Mouse (Mus musculus) liver, embryonic 13.5 days (tissue): Measurements from ENCODE around the gene Zzz3. TPM values are rescaled to one million over a fixed set of nuclear protein-coding genes. Genes with fewer than 3 reads are reported as not detected.

Experiments used
- ATAC-seq: fragments of 200-750 bp; cut with Nextera tagmentation; 2 replicates; pipeline ENCODE4 v1.8.0; 2017; ENCODE audit warnings: low read depth, mild to moderate bottlenecking, moderate number of reproducible peaks, moderate library complexity
- DNase-seq: peaks from one replicate; pipeline ENCODE4 v3.0.0; 2022
- H3K27ac ChIP-seq: fragments of 300-500 bp; sonication (generic); 2 replicates; pipeline ENCODE4 v1.5.1; 2015; ENCODE audit warnings: moderate library complexity, mild to moderate bottlenecking, inconsistent platforms
- H3K27me3 ChIP-seq: fragments of 300-500 bp; sonication (generic); 2 replicates; pipeline ENCODE4 v1.6.1; 2015; ENCODE audit warnings: mild to moderate bottlenecking, inconsistent platforms
- H3K36me3 ChIP-seq: fragments of 300-500 bp; sonication (generic); 2 replicates; pipeline ENCODE4 v1.6.1; 2015; ENCODE audit warnings: mild to moderate bottlenecking, inconsistent platforms
- H3K4me1 ChIP-seq: fragments of 300-500 bp; sonication (generic); replicated peaks from 2 replicates; pipeline ENCODE4 v1.6.1; 2015; ENCODE audit warnings: inconsistent platforms
- H3K4me2 ChIP-seq: fragments of 300-500 bp; sonication (generic); 2 replicates; pipeline ENCODE4 v1.6.1; 2015; ENCODE audit warnings: inconsistent platforms, mild to moderate bottlenecking, moderate library complexity
- H3K4me3 ChIP-seq: fragments of 300-500 bp; sonication (generic); replicated peaks from 2 replicates; pipeline ENCODE4 v1.5.1; 2015; ENCODE audit warnings: mild to moderate bottlenecking, inconsistent platforms
- H3K9ac ChIP-seq: fragments of 300-500 bp; sonication (generic); 2 replicates; pipeline ENCODE4 v1.6.1; 2015; ENCODE audit warnings: mild to moderate bottlenecking, inconsistent platforms
- H3K9me3 ChIP-seq: fragments of 300-500 bp; sonication (generic); replicated peaks from 2 replicates; pipeline ENCODE4 v1.6.1; 2016; ENCODE audit warnings: inconsistent platforms
- WGBS: fragments of 180-500 bp; shearing (Covaris S2); methylation state at CpG from one replicate; pipeline ENCODE4 v1.1.7; 2015; ENCODE audit not compliant: insufficient replicate concordance; 5-methylcytosine and 5-hydroxymethylcytosine counted together
- polyA plus RNA-seq: library from polyadenylated mRNA; unstranded; fragments of >200 nt; fragmentation: Nextera tagmentation; extraction: Ambion mirVana; gene quantifications from 2 replicates; pipeline ENCODE4 v1.2.1, GENCODE M21; 2015

Gene Zzz3
- polyA plus RNA-seq, 1 experiment from 2014 or later, result 16.3 TPM

- H3K4me1 ChIP-seq, result peaks cover 94% of the 10 kb centered on the region
- ATAC-seq (no peak), DNase-seq (no peak)
Observed at GRCm38 (mm10) chr3:152401964-152402670, 6.8 kb downstream of the Zzz3 start.

DNA sequence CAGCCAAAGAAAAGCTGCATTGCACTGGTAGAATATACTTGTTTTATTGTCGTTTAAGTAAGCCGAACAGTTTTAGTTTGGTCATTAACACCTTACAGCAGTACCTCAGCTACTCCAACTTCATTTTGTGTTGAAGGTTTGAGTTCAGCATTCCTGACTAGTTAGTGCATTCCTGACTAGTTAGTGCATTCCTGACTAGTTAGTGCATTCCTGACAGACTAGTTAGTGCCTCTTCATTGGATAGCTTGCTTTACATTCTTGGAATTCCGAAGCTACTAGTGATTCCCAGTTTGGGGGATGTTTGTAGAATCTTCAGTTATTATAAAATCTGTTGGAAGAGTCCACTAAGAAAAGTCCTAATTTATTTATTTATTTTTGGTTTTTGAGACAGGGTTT is 7.4 kb downstream of the Zzz3 start:
- Histone ChIP-seq H3K27ac (no peak overlapping the region), H3K9me3 (no peaks in the 10 kb centered on the region), H3K27me3 (no peaks in the 10 kb centered on the region), H3K4me1 (peaks cover 94% of the 10 kb centered on the region), H3K9ac (no peak overlapping the region), H3K4me2 (no peak overlapping the region), H3K4me3 (no peak overlapping the region), H3K36me3 (peaks cover 4% of the 10 kb centered on the region)
- DNase-seq, result no peak
- WGBS, result 85% methylated on average over 3 of the region's 3 CpGs
- no peak for ATAC-seq

More at GRCm38 (mm10) chr3:152401964-152402670, 6.8 kb downstream of the Zzz3 start:
- Histone ChIP-seq H3K4me3 (no peak overlapping the region), H3K9me3 (no peaks in the 10 kb centered on the region), H3K4me2 (no peak overlapping the region), H3K36me3 (peaks cover 4% of the 10 kb centered on the region), H3K27ac (no peak overlapping the region), H3K9ac (no peak overlapping the region), H3K27me3 (no peaks in the 10 kb centered on the region)
- WGBS, result 66% methylated on average over 7 of the region's 7 CpGs

GRCm38 (mm10) chr3:152403827-152404226 is 8.6 kb downstream of the Zzz3 start:
- Histone ChIP-seq H3K4me2 (no peak overlapping the region), H3K9ac (no peak overlapping the region), H3K27me3 (no peaks in the 10 kb centered on the region), H3K9me3 (no peaks in the 10 kb centered on the region), H3K4me3 (no peak overlapping the region), H3K4me1 (peaks cover 90% of the 10 kb centered on the region), H3K36me3 (peaks cover 4% of the 10 kb centered on the region), H3K27ac (0 out of 2 replicates have a peak overlapping the region, but pooled peaks have one; percentile 3)
- DNase-seq (no peak), ATAC-seq (no peak)
- 55% methylated on average over 2 of the region's 2 CpGs for WGBS

DNA sequence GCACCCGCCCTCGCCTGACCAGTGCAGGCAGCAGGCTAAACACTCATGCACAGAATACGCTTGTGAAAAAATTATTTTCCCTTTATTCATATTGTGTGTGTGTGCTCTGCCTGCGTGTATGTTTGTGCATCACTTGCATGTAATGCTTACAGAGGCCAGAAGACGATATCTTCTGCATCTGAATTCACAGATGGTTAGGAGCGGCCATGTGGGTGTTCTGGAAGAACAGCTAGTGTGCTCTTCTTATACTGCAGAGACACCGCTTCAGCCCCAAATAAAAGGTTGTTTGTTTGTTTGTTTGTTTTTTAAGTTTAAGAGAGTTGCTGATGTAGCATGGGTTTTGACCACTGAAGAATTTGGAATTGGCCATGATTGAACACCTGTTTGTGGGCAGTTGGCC is 10.1 kb downstream of the Zzz3 start:
- ATAC-seq (no peak), DNase-seq (no peak)
- no peaks in the 10 kb centered on the region for H3K27me3 ChIP-seq
- WGBS, result 48% methylated on average over 7 of the region's 7 CpGs
- H3K4me2 ChIP-seq, result peak overlapping the region; percentile 17; the same call in 1 of the 2 replicates
- H3K9ac ChIP-seq, result no peak overlapping the region; the same call in 1 of the 2 replicates
- H3K4me1 ChIP-seq, result peaks cover 90% of the 10 kb centered on the region
- no peaks in the 10 kb centered on the region for H3K9me3 ChIP-seq
- no peak overlapping the region for H3K4me3 ChIP-seq
- peak overlapping the region; percentile 60 for H3K27ac ChIP-seq
- H3K36me3 ChIP-seq, result peaks cover 6% of the 10 kb centered on the region; the same call in 1 of the 2 replicates

DNA sequence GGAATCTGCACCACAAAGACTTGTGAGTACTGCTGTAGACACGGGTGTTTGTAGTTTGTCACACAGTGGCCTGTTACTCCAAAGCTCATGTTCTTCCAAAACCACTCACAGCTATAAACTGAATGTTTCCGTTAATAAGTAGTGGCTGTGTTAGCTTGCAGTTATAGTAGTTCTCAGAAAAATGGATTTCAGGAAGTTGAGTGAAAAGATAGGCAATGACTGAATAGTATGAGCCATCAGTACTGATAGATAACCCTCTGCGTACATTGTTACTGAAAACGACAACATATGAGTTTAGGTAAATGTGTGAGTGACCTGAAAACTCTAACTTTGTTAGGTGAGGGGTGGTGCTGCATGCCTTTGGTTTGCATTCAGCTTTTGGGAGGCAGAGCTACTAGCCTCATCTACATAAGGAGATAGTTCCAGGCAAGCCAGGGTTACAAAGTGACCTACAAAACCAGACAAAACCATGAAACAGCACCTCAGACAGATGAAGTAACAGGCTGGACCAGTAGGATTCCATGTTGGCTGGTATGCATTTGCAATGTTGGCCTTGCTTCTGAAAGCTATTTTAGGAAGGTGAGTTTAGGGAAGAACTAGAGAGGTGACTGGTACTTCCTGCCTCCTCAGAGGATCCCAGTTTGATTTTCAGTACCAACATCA is 10.8 kb downstream of the Zzz3 start:
- Histone ChIP-seq H3K27ac (peak overlapping the region; percentile 60; the same call in 1 of the 2 replicates), H3K9ac (0 out of 2 replicates have a peak overlapping the region, but pooled peaks have one; percentile 19), H3K27me3 (no peaks in the 10 kb centered on the region), H3K9me3 (no peaks in the 10 kb centered on the region), H3K36me3 (peaks cover 6% of the 10 kb centered on the region; the same call in 1 of the 2 replicates), H3K4me1 (peaks cover 90% of the 10 kb centered on the region), H3K4me2 (peak overlapping the region; percentile 17; the same call in 1 of the 2 replicates), H3K4me3 (no peak overlapping the region)
- WGBS, result 14% methylated on average over 4 of the region's 4 CpGs
- ATAC-seq, result peak; percentile 24; the same call in 1 of the 2 replicates
- DNase-seq, result no peak

DNA sequence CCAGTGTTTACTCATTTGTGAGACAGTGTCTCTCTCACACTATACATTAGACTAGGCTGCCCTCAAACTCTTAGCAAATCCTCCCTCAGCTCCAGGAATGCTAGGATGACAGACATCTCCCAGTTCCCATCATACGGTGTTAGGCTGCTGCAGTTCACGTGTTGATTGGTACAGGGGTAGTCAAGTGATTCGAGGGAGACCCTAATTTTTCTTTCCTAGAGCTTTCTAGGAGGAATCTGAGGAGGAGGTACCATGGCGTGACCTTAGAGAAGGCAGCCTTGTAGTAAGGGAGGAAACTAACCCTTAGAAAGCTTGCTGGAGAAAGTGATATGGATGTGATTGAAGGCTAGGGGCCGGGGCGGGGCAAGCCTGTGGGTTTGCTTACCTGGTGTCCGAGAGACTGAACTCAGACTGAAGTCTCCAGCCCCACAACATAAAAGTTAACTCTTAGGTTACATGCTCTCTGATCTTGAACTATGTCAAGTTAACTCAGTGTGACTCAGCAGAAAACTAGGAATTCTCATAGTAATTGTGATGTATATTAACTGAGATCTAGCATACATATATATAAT is 15.8 kb downstream of the Zzz3 start:
- no peak overlapping the region for H3K27ac ChIP-seq
- ATAC-seq (peak; percentile 15; the same call in 1 of the 2 replicates), DNase-seq (no peak)
- H3K9ac ChIP-seq, result no peak overlapping the region
- H3K4me2 ChIP-seq, result no peak overlapping the region
- peaks cover 6% of the 10 kb centered on the region; the same call in 1 of the 2 replicates for H3K36me3 ChIP-seq
- no peaks in the 10 kb centered on the region for H3K9me3 ChIP-seq
- H3K27me3 ChIP-seq, result no peaks in the 10 kb centered on the region
- whole genome bisulfite sequencing, result 55% methylated on average over 7 of the region's 7 CpGs
- H3K4me1 ChIP-seq, result peaks cover 67% of the 10 kb centered on the region
- no peak overlapping the region for H3K4me3 ChIP-seq

- Histone ChIP-seq H3K9me3 (no peaks in the 10 kb centered on the region), H3K9ac (no peak overlapping the region), H3K4me2 (no peak overlapping the region), H3K27me3 (no peaks in the 10 kb centered on the region), H3K27ac (no peak overlapping the region), H3K36me3 (peaks cover 6% of the 10 kb centered on the region; the same call in 1 of the 2 replicates), H3K4me3 (no peak overlapping the region), H3K4me1 (peaks cover 56% of the 10 kb centered on the region)
- 68% methylated on average over 4 of the region's 4 CpGs for WGBS
- DNase-seq (no peak), ATAC-seq (no peak)
Observed at GRCm38 (mm10) chr3:152412362-152412761, 17.1 kb downstream of the Zzz3 start.

DNA sequence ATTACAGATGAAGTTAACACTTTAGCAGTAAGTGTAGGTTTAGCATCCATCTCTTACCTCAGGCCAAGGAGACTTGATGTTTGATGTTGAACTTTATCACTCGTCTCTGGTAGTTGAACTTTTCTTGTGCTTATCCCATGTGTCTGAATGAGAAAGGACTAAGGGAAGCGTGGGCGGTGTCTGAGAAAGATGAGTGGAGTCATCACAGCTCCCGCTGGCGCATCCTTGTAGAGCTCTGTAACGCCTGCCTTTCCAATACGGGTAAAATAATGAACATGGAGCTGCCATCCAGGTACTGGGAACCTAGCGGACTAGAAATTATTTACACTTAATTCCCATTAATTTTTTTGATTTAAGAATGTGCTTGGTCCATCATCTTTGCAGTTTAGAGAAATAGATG is 33.7 kb downstream of the Zzz3 start:
- 86% methylated on average over 8 of the region's 8 CpGs for WGBS
- peaks cover 32% of the 10 kb centered on the region for H3K36me3 ChIP-seq
- no peak overlapping the region for H3K27ac ChIP-seq
- H3K27me3 ChIP-seq, result no peaks in the 10 kb centered on the region
- H3K4me3 ChIP-seq, result no peak overlapping the region
- no peak overlapping the region for H3K4me2 ChIP-seq
- DNase-seq (no peak), ATAC-seq (no peak)
- no peaks in the 10 kb centered on the region for H3K9me3 ChIP-seq
- peaks cover 3% of the 10 kb centered on the region; the same call in 1 of the 2 replicates for H3K4me1 ChIP-seq
- no peak overlapping the region for H3K9ac ChIP-seq

GRCm38 (mm10) chr3:152432677-152433076 is 37.4 kb downstream of the Zzz3 start:
- WGBS, result 86% methylated on average over 7 of the region's 7 CpGs
- Histone ChIP-seq H3K9ac (no peak overlapping the region), H3K27ac (no peak overlapping the region), H3K36me3 (peaks cover 26% of the 10 kb centered on the region), H3K4me2 (no peak overlapping the region), H3K4me3 (no peak overlapping the region), H3K4me1 (peaks cover 25% of the 10 kb centered on the region), H3K27me3 (no peaks in the 10 kb centered on the region), H3K9me3 (no peaks in the 10 kb centered on the region)
- ATAC-seq, result no peak
- no peak for DNase-seq

DNA sequence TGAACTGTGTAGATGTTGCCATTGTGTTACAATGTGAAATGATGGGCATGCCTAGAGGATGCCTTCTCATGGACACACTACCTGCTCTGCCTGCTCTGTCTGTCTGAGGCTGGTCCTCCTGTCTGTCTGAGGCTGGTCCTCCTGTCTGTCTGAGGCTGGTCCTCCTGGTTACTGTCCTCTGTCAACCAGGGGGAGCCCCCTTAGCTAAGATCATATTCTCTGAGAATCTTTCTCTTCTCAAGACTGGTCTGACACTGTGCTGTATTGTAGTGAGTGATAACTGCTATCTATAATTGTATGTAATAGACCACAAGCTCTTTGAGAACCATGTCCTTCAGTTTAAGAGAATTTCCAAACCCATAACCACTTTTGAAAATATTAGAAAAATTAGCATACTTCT is 40.3 kb downstream of the Zzz3 start:
- H3K27ac ChIP-seq, result no peak overlapping the region
- DNase-seq (no peak), ATAC-seq (peak; percentile 48; the same call in 1 of the 2 replicates)
- no peak overlapping the region for H3K9ac ChIP-seq
- no peaks in the 10 kb centered on the region for H3K27me3 ChIP-seq
- H3K4me3 ChIP-seq, result no peak overlapping the region
- no peak overlapping the region for H3K4me2 ChIP-seq
- peaks cover 26% of the 10 kb centered on the region for H3K4me1 ChIP-seq
- H3K9me3 ChIP-seq, result no peaks in the 10 kb centered on the region
- H3K36me3 ChIP-seq, result peaks cover 10% of the 10 kb centered on the region; the same call in 1 of the 2 replicates

GRCm38 (mm10) chr3:152438068-152438467 is 42.8 kb downstream of the Zzz3 start:
- H3K27me3 ChIP-seq, result no peaks in the 10 kb centered on the region
- H3K36me3 ChIP-seq, result 0 out of 2 replicates have a peak, but pooled peaks cover 6% of the 10 kb centered on the region
- 79% methylated on average over 7 of the region's 7 CpGs for WGBS
- DNase-seq (no peak), ATAC-seq (peak; percentile 76)
- no peak overlapping the region for H3K9ac ChIP-seq
- H3K4me1 ChIP-seq, result peaks cover 22% of the 10 kb centered on the region
- H3K27ac ChIP-seq, result no peak overlapping the region
- no peaks in the 10 kb centered on the region for H3K9me3 ChIP-seq
- no peak overlapping the region for H3K4me3 ChIP-seq
- H3K4me2 ChIP-seq, result no peak overlapping the region
